Mouse (Mus musculus) limb, embryonic 11.5 days (tissue): ENCODE data around the gene Mtch1. TPM values are rescaled to one million over a fixed set of nuclear protein-coding genes. Genes with fewer than 3 reads are reported as not detected.
A peak's percentile ranks its signal among the peaks of the same experiment; 100 is the strongest.

Experiments
- ATAC-seq: fragments of 200-750 bp; cut with Nextera tagmentation; 2 replicates; pipeline ENCODE4 v1.8.0; 2017; ENCODE audit warnings: low read depth; ENCODE audit not compliant: insufficient number of reproducible peaks, low FRiP score, low TSS enrichment
- DNase-seq: peaks from one replicate; pipeline ENCODE4 v3.0.0-alpha.2; 2015; ENCODE audit warnings: low spot score
- H3K27ac ChIP-seq: fragments of 300-500 bp; sonication (generic); replicated peaks from 2 replicates; pipeline ENCODE4 v1.5.1; 2014; ENCODE audit warnings: low read depth, mild to moderate bottlenecking, low read length
- H3K27me3 ChIP-seq: fragments of 300-500 bp; sonication (generic); 2 replicates; pipeline ENCODE4 v1.6.1; 2014; ENCODE audit warnings: mild to moderate bottlenecking, low read length, mixed read lengths; ENCODE audit not compliant: control insufficient read depth, insufficient read depth
- H3K36me3 ChIP-seq: fragments of 300-500 bp; sonication (generic); 2 replicates; pipeline ENCODE4 v1.6.1; 2014; ENCODE audit warnings: mild to moderate bottlenecking, low read length, moderate library complexity, mixed read lengths; ENCODE audit not compliant: control insufficient read depth, insufficient read depth
- H3K4me1 ChIP-seq: fragments of 300-500 bp; sonication (generic); 2 replicates; pipeline ENCODE4 v1.6.1; 2014; ENCODE audit warnings: low read length, mixed read lengths; ENCODE audit not compliant: control insufficient read depth, insufficient read depth
- H3K4me2 ChIP-seq: fragments of 300-500 bp; sonication (generic); 2 replicates; pipeline ENCODE4 v1.6.1; 2014; ENCODE audit warnings: low read depth, mild to moderate bottlenecking, moderate library complexity; ENCODE audit not compliant: severe bottlenecking
- H3K4me3 ChIP-seq: fragments of 300-500 bp; sonication (generic); 2 replicates; pipeline ENCODE4 v1.5.1; 2014; ENCODE audit warnings: low read depth, low read length
- H3K9ac ChIP-seq: fragments of 300-500 bp; sonication (generic); 2 replicates; pipeline ENCODE4 v1.6.1; 2014; ENCODE audit warnings: mild to moderate bottlenecking, low read length
- H3K9me3 ChIP-seq: fragments of 300-500 bp; sonication (generic); 2 replicates; pipeline ENCODE4 v1.6.1; 2016; ENCODE audit warnings: low read length; ENCODE audit not compliant: control insufficient read depth
- WGBS: fragments of 180-500 bp; shearing (Covaris S2); extraction: QIAGEN DNeasy Blood & Tissue Kit; methylation state at CpG from one replicate; pipeline ENCODE4 v1.1.7; 2014; 5-methylcytosine and 5-hydroxymethylcytosine counted together
- polyA plus RNA-seq: library from polyadenylated mRNA; unstranded; fragments of >200 nt; fragmentation: Nextera tagmentation; extraction: Ambion mirVana; gene quantifications from 2 replicates; pipeline ENCODE4 v1.2.1, GENCODE M21; 2014

The Mtch1 gene
- polyA plus RNA-seq, 1 experiment from 2014 or later, result 321 TPM

DNA sequence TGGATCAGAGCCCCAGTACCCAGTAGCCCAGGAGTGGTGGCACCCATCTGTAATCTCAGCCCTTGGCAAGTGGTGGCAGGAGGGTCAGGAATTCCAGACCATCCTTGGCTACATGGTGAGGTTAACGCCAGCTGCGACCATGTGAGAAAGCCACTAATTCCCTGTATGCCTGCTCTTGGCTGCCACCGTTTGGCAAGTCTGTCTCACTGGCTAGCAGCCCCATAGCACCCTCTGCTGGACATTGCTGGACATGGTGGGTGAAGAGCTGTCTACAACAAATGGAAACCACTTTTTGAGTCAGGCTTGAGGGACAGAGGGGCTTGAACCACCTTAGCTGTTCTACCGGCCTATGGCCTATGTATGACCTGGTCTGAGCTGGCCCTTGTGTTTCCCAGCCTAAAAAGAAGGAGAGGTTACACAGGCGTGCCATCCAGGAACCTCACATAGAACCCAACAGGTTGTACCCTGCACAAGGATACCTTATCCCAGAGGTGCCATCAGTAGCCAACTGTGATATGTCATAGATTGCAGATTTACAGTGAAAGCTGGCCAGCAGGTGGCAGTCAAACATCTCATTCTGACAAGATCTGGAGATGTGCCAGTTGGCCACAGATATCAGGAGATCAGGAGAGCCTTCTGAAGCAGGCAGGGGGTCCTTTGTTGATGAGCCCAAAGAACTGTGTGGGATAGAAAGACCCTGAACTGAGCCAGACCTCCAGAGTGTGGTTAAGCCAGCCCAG lies 23.4 kb upstream of the Mtch1 start:
- Histone ChIP-seq H3K27ac (no peak overlapping the region), H3K4me2 (no peak overlapping the region), H3K9ac (no peak overlapping the region), H3K4me3 (no peak overlapping the region), H3K4me1 (no peaks in the 10 kb centered on the region), H3K27me3 (no peaks in the 10 kb centered on the region), H3K36me3 (no peaks in the 10 kb centered on the region), H3K9me3 (no peaks in the 10 kb centered on the region)
- WGBS, result 7% methylated on average over 5 of the region's 5 CpGs
- DNase-seq (peak; percentile 97), ATAC-seq (0 out of 2 replicates have a peak, but pooled peaks have one; percentile 31)

- no peak for DNase-seq
- no peak for ATAC-seq
- H3K4me1 ChIP-seq, result no peaks in the 10 kb centered on the region
- no peaks in the 10 kb centered on the region; the same call in 1 of the 2 replicates for H3K36me3 ChIP-seq
- no peak overlapping the region for H3K4me3 ChIP-seq
- no peak overlapping the region for H3K27ac ChIP-seq
- no peak overlapping the region for H3K9ac ChIP-seq
- 20% methylated on average over 7 of the region's 7 CpGs for WGBS
- H3K4me2 ChIP-seq, result no peak overlapping the region
- H3K9me3 ChIP-seq, result no peaks in the 10 kb centered on the region
- no peaks in the 10 kb centered on the region for H3K27me3 ChIP-seq
These were observed 21.0 kb upstream of the Mtch1 start for GRCm38 (mm10) chr17:29368726-29369125.

GRCm38 (mm10) chr17:29365105-29365621 lies 17.4 kb upstream of the Mtch1 start:
- no peak overlapping the region for H3K4me3 ChIP-seq
- WGBS, result 85% methylated on average over 13 of the region's 13 CpGs
- DNase-seq, result no peak
- no peaks in the 10 kb centered on the region for H3K4me1 ChIP-seq
- no peak overlapping the region for H3K27ac ChIP-seq
- H3K27me3 ChIP-seq, result no peaks in the 10 kb centered on the region
- H3K36me3 ChIP-seq, result no peaks in the 10 kb centered on the region; the same call in 1 of the 2 replicates
- no peak overlapping the region for H3K9ac ChIP-seq
- no peak overlapping the region for H3K4me2 ChIP-seq
- no peaks in the 10 kb centered on the region for H3K9me3 ChIP-seq
- no peak for ATAC-seq

DNA sequence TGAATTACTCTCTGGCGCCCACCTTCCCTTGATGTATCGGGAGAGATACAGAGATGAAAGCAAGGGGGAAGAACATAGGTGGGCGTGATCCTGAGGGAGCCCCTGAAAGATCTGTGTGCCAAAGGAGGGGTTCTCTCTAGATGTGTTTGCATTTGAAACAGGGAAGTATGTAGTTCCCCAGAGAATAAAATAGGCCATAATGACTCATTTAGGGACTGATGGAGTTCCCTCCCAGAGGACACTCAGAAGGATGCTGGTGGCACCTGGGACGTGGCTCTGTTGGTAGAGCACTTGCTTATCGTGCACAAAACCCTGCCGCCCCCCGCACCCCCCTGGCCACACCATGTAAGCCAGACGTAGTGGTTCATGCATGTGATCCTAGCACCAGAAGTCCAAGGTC lies 15.4 kb upstream of the Mtch1 start:
- Histone ChIP-seq H3K4me3 (no peak overlapping the region), H3K9me3 (no peaks in the 10 kb centered on the region), H3K36me3 (no peaks in the 10 kb centered on the region; the same call in 1 of the 2 replicates), H3K27me3 (no peaks in the 10 kb centered on the region), H3K27ac (no peak overlapping the region), H3K9ac (no peak overlapping the region), H3K4me2 (no peak overlapping the region), H3K4me1 (no peaks in the 10 kb centered on the region)
- ATAC-seq, result no peak
- WGBS, result 74% methylated on average over 8 of the region's 8 CpGs
- no peak for DNase-seq

DNA sequence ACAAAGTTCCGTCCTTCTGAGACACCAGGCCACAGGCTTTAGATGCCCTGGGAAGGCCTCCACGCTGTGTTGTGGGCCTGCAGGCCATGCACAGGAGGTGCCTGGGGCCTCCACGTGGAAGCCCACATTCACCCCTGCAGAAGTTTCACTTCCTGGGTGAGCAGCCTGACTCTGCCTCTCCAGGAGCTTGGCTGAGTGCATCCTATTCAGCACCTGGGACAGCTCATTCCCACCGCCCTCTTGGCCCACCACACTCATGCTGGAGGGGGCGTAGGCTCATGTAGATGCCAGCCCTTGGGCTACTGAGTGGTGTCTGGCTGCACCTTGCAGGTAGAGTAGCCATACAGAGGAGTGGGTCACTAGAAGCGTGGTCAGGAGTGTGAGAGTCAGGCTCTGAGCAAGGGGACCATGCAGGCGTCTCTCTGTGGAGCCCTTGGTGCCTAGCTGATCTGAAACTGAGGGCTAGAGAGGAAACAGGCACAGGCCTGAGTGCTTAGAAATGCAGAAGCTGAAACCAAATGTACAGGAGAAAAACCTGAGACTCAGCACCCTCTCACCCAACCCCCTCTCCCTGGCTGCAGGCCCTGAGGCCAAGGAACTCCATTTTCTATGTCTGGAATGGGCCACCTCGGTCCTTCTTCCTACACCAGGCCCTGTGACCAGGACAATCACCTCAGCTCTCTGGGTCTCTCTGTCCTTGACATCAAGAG lies 14.4 kb upstream of the Mtch1 start:
- Histone ChIP-seq H3K4me3 (no peak overlapping the region), H3K9me3 (no peaks in the 10 kb centered on the region), H3K27me3 (no peaks in the 10 kb centered on the region), H3K9ac (no peak overlapping the region), H3K36me3 (no peaks in the 10 kb centered on the region; the same call in 1 of the 2 replicates), H3K4me1 (no peaks in the 10 kb centered on the region), H3K27ac (no peak overlapping the region), H3K4me2 (no peak overlapping the region)
- DNase-seq, result peak; percentile 68
- WGBS, result 53% methylated on average over 8 of the region's 8 CpGs
- ATAC-seq, result no peak

DNA sequence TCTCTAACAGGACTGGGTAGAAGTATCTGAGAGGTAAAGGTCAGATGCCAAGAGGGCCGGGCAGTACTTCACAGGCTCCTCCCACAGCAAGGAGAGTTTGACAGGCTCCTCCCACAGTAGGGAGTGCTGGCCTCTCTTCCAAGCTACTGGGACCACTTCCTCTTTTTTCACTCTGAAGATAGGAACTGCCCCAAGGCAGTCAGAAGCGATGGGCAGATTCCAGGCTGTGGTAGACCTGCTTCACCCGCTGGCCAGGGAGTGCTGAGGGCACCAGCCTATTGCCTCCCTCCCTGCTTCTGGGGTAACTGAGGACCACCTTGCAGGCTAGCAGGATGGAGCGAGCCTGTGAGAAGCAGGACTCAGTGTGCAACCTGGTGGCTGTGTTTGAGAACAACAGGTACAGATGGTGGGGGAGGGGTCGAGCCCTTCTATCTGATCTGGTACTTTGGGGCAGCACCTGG lies 13.1 kb upstream of the Mtch1 start, which contains the start of gene Fgd2:
TSS of gene Fgd2 (plus strand) at position 154 of the 461 bp plus-strand sequence.
- H3K9ac ChIP-seq, result no peak within 1 kb of the TSS
- H3K27me3 ChIP-seq, result no peaks in the 10 kb centered on the region
- no peak within 1 kb of the TSS for H3K4me3 ChIP-seq
- no peak within 1 kb of the TSS for H3K4me2 ChIP-seq
- ATAC-seq, result no peak
- 22% methylated on average over 5 of the region's 5 CpGs for WGBS
- peaks cover 10% of the 10 kb centered on the region for H3K4me1 ChIP-seq
- no peak for DNase-seq
- H3K36me3 ChIP-seq, result no peaks in the 10 kb centered on the region; the same call in 1 of the 2 replicates
- H3K27ac ChIP-seq, result no peak within 1 kb of the TSS
- H3K9me3 ChIP-seq, result no peaks in the 10 kb centered on the region

GRCm38 (mm10) chr17:29358928-29359327 lies 11.2 kb upstream of the Mtch1 start:
- Histone ChIP-seq H3K4me1 (peaks cover 17% of the 10 kb centered on the region), H3K4me2 (no peak overlapping the region), H3K9me3 (no peaks in the 10 kb centered on the region), H3K27me3 (no peaks in the 10 kb centered on the region), H3K36me3 (no peaks in the 10 kb centered on the region), H3K9ac (no peak overlapping the region), H3K4me3 (no peak overlapping the region), H3K27ac (no peak overlapping the region)
- DNase-seq (no peak), ATAC-seq (no peak)
- WGBS, result 70% methylated on average over 3 of the region's 3 CpGs

DNA sequence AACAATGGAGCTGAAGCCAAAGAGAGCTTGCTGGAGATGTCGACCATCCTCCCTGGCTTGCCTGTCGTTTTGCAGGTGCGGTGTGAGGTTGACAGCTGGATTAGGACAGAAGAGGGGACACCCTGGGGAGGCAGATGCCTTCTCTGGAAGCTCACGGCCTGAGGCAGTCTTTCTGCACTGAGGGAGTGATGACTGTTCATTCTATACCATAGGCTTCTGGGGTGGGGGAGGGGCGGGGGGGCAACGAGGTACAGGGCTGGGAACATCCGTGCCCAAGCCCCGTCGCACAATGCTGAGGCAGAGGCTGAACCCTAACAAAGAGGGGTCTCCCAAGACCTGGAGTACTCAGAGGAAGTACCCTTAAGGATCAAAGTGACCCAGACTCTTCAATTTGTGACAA lies 9.1 kb upstream of the Mtch1 start:
- Histone ChIP-seq H3K4me1 (peaks cover 17% of the 10 kb centered on the region), H3K36me3 (no peaks in the 10 kb centered on the region), H3K4me3 (peak overlapping the region; percentile 22), H3K27me3 (no peaks in the 10 kb centered on the region), H3K27ac (0 out of 2 replicates have a peak overlapping the region, but pooled peaks have one; percentile 36), H3K4me2 (peak overlapping the region; percentile 52), H3K9me3 (no peaks in the 10 kb centered on the region), H3K9ac (0 out of 2 replicates have a peak overlapping the region, but pooled peaks have one; percentile 22)
- ATAC-seq, result peak; percentile 32; the same call in 1 of the 2 replicates
- DNase-seq, result no peak
- WGBS, result 24% methylated on average over 9 of the region's 9 CpGs
